Mouse (Mus musculus): ENCODE measurements around the gene Dsel.
A peak's percentile ranks its signal among the peaks of the same experiment; 100 is the strongest.

The Dsel gene

DNA sequence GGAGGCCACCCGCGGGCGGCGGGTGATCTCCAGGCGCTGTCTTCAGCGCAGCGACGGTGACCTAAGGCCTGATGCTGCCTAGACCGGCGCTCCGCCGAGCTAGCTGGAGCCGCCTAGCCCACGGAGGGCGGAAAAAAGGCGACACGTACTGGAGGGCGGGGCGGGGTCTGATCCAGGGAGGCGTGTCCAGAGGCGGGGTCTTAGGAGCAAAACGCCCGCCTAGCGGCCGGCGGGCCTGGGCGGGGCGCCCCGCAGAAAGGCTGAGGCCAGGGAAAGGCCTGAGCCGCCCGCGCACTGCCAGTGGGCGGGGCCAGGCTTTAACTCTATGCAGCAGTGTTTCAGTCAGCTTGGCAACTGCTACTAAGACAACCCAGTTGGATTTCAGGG is at the start of gene Dsel:
Dsel (minus strand) TSS at position 140 of the 387 bp plus-strand sequence.
- peak; percentile 97 to 98 for DNase-seq

DNA sequence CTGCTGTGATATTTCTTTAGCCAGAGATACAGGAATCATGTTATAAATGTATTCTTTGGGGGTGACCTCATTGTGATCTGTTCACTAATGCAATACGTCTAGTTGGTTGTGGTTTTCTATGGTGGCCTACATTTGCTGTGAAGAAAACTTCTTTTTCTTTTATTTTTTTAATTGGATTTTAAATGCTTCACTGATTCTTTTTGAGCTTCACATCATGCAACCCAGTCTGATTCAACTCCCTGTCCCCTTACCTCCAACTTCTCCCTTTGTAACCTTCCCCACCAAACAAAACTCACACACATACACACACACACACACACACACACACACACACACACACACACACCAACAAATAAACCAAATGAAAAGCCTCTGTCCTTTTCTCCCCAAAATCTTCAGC is 46.7 kb upstream of the Dsel start:
- DNase-seq, result no peak

DNA sequence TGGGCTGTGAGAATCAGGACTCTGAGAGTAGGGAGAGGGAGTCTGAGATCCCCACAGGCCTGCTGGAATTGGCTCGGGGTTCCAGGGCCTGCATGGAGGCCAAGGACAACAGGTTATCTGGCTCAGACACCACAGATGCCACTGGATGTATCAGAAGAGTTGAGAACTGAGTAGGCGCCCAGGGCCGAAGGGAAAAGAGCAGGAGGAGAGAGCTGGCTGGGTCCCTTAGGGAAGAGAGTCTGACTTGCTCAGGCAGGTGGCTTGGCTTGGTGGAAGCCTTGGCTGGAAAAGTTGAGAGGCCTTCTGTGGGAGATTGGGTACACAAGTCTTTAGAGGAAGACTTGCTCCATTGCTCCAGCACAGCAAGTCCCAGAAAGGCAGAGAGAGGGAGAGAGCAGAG is 18.6 kb upstream of the Dsel start:
- peak in 1 of 2 experiments; percentile 1 for DNase-seq

DNA sequence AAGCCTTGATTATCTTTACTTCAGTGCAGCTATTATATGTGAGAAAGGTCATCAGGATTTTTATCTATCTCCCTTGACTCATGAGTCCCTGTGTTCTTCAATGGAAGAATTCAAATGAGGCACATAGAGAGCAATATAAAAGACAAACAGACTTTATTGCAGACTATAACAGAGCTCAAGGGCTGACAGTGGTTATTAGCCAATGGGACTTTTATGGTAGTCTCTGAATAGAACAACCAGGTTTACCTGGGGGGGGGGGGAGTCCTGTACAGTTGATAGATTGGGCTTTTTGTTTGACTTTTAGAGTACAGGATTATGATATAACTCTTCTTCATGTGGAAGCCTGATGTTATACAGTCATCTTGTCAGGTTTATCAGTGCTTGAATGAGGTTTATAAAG is 11.1 kb upstream of the Dsel start:
- DNase-seq, result no peak

DNA sequence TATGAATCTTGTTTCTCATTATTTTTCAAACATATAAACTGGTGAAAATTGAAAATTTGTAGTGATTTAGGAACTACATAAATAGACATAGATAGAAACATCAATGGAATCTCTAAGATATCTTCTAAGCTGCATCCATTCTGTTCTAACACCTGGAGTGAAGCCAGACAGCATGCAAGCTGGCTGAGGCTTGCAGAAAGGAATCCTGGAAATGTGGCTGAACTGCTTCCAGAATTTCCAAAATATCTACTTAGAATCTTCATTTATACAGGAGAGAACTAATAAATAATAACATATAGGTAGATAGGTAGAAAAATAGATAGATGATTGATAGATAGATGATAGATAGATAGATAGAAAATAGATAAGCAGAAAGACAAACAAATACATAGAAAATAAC is 8.5 kb upstream of the Dsel start:
- peak; percentile 29 to 48 for DNase-seq

DNA sequence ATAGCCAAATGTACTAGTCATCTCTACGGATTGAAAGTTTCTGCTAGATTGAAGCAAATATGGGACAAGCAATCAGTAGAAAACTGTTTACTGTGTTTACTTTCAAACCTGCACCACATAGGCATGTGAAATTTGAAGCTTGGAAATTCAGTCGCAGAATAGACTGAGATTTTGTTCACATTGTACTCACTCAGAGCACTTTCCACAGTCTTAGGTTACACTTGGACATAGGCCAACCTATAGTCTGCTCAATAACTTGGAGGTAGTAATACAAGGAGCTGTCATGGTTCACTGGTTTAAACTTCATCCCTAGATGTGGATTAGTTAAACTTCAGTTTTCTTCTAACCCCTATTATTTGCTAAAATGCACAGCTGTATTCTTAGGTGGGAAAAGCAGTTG is 749 bp upstream of the Dsel start:
- DNase-seq, result no peak

DNA sequence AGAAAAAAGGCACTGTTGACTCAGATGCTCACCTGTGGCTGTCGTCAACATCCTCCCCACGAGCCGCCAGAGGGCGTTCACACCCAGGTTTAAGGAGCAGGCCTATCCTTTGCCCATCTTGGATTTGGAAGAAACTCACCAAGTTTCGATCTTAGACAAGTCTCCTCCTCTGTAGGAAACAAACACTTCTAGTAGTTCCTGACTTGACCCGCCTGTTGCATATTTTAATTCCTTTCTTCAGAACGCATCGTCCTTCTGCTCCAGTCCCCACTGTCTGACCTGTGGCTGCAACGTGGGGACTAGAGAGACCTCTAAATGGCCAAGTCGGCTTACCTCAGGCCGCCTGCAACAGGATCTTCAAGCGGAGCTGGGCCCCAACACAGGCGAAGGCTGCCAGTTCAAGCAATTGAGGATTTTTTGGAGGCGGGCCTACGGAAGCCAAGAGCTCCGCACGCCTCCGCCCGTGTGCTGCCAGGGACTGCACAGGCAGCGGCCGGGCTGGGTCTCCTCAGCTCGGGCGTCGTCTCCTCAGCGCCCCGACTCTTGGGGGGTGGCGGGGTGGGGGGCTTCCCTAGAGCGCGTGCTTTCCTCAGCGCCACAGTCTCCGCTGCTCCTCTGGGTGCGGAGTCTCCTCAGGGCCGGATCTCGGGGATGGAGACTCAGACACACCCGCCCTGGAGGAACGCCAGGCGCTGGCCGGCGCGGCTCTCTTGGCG is 497 bp downstream of the Dsel start:
- DNase-seq, result peak; percentile 90 to 91

DNA sequence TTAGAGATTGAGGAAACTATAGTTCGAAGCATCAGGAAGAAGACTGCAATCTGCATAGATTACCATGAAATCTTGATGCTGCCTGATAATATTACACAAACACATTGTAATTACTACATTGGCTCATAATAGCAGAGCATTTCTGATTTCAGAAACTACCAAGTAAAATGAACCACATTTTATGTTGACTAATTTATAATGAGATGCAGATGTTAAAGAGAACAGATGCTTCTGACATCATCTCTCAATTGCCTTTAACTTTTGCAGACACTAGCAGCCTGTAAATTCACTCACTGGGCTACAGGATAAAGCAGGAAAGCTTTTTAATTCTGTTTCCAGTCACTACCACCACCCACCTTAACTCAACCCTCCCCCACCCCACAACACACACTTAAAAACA is 6.9 kb downstream of the Dsel start:
- DNase-seq, result no peak

DNA sequence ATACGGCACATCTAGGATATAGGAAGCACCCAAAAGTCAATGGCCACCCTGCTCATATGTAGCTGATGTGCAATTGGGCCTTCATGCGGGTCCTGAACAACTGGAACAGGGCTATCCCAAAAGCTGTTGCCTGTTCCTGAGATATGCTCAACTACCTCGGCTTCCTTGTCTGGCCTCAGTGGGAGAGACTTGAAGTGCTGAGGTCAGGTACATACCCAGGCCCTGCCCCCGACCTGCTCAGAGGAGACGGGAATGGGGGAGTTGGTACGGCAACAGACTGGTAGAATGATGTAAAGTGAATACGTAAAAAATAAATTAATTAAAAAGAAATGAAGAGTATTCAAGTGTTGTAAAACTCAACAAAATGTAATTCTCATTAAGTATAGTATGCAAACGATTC is 12.3 kb downstream of the Dsel start:
- DNase-seq, result no peak

DNA sequence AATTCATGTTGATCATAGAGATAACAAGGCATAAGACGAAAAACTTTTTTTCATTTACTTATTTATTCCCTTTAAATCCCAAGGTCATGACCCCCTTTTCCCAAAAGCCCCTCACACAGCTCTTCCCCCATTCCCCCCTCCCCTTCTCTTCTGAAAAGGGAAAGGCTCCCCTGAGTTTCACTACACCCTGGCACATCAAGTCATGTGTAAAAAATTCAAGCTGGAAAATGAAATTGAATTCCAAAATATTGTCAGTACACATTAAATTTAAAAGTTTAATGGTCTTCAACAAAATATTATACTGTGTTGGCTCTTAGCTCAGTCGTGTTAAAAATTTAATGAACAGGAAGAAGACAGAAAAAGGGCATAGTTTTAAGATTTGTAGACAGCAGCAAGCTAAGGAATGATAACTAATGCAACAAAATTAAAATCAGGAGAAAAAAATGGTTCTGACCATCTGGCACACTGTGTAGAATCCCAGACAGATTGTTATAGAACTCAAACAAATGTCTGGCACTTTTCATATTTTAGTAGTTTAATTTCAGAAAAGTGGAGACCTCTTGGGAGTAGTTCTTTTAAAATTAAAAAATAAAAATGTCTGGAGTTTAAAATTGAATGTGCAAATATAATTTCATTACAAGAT is 31.0 kb downstream of the Dsel start:
- peak; percentile 30 to 39 for DNase-seq

Measured in cerebellum, postnatal 10 days (tissue).